Mouse (Mus musculus): ENCODE measurements around the gene Rpl31. TPM values are rescaled to one million over a fixed set of nuclear protein-coding genes. Genes with fewer than 3 reads are reported as not detected.
A peak's percentile ranks its signal among the peaks of the same experiment; 100 is the strongest.

The Rpl31 gene
- polyA plus RNA-seq, 1 experiment from 2014 or later = 452 TPM

DNA sequence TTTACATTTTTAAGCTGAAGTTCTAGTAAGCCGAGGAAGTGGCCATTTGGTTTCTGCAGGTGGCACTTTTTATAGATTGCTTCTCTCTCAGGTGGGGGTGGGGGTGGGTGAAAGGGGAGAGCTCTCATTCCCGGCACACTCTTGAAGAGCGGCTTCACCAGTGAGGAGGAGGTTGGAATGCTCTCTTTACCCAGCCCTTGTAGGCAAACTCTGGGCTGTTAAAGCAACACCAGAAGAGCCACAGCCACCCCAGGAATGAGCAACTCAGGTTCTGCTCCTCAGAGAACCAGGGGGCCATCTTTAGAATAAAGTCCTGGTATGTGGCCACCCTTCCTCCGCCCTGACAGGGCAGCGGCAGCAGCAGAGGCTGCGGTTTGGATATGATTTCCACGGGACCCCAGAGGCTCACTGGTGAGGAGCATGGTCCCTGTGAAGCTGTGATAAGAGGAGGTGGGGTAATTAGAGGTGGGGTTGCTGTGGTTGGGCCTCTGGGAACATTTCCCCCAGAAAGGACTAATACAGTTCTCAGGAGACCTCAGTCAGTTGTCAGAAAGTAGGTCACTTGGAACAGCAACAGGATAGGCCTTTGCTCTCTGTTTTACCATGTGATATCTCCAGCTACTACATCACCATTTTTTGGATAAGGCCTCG lies 25.7 kb downstream of the Rpl31 start:
- POLR2A ChIA-PET = interaction anchor here (1.0 kb wide), 1 partner anchor 17 kb away, joined by 3 read pairs; no protein-coding TSS in a partner anchor
- CTCF ChIA-PET = interaction anchor here (0.7 to 1.8 kb wide), 5 partner anchors 10 to 136 kb away, joined by 3 to 10 read pairs (median 3); no protein-coding TSS in a partner anchor
- in situ Hi-C loops (cut with MboI; ENCODE audit: low pct_unique_long_range_greater_than_20kb) = loop anchor here (5.0 to 25.0 kb wide), 2 partner anchors 124 to 269 kb away; partner anchors contain the start of gene Creg2
- DNase-seq (ENCODE audit: low read depth, low spot score) (no peak), ATAC-seq (no peak)
- no peak for TF ChIP-seq CTCF (IDR thresholded peaks at IDR 0.05)
- no peaks in the 10 kb centered on the region for H3K27me3 ChIP-seq

DNA sequence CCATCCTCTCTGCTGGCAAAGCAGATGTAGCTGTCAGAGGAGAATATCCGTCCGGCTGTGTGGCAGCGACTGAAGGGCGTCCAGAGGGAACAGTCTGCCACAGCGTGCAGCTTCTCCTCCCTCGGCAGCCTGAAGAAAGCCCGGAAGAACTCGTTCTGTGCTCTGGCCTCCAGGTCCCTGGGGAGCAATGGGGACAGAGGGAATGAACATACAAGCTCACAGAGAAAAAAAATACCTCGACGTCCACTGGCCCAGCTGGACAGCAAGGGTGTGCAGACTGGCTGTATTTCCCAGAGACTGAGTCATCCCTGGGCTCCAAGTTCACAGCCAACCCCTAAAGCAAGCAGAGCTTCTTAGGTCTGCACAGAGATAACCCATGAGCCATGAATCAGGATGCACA lies 26.5 kb downstream of the Rpl31 start:
- in situ Hi-C loops (cut with MboI; ENCODE audit: low pct_unique_long_range_greater_than_20kb) = loop anchor here (5.0 to 25.0 kb wide), 2 partner anchors 123 to 268 kb away; partner anchors contain the start of gene Creg2
- ATAC-seq = peak; percentile 28
- no peak for DNase-seq (ENCODE audit: low read depth, low spot score)
- CTCF ChIA-PET = interaction anchor here (0.9 to 1.3 kb wide), 2 partner anchors 25 to 133 kb away, joined by 3 read pairs; no protein-coding TSS in a partner anchor
- no peak for TF ChIP-seq CTCF (IDR thresholded peaks at IDR 0.05)
- POLR2A ChIA-PET = interaction anchor here (1.0 kb wide), 1 partner anchor 18 kb away, joined by 3 read pairs; no protein-coding TSS in a partner anchor
- H3K27me3 ChIP-seq = no peaks in the 10 kb centered on the region

DNA sequence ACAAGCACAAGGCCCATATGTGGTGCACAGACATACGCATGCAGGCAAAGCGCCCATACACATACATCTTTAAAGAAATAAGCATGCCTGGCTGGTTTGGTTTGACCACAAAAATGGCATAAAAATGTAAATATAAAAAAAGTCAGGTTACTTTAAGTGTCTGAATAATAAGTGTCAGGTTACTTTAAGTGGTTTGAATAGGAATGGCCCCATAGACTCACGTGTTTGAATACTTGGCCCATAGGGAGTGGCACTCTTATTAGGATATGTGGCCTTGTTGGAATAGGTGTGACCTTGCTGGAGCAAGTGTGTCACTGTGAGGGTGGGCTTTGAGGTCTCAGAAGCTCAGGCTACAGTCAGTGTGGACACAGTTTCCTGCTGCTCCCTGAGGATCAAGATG lies 27.0 kb downstream of the Rpl31 start:
- ATAC-seq = no peak
- POLR2A ChIA-PET = no interaction called here
- in situ Hi-C loops (cut with MboI; ENCODE audit: low pct_unique_long_range_greater_than_20kb) = loop anchor here (5.0 to 25.0 kb wide), 2 partner anchors 123 to 268 kb away; partner anchors contain the start of gene Creg2
- CTCF ChIA-PET = interaction anchor here (1.3 kb wide), 1 partner anchor 132 kb away, joined by 3 read pairs; no protein-coding TSS in a partner anchor
- no peak for DNase-seq (ENCODE audit: low read depth, low spot score)
- no peak for TF ChIP-seq CTCF (IDR thresholded peaks at IDR 0.05)
- H3K27me3 ChIP-seq = no peaks in the 10 kb centered on the region

DNA sequence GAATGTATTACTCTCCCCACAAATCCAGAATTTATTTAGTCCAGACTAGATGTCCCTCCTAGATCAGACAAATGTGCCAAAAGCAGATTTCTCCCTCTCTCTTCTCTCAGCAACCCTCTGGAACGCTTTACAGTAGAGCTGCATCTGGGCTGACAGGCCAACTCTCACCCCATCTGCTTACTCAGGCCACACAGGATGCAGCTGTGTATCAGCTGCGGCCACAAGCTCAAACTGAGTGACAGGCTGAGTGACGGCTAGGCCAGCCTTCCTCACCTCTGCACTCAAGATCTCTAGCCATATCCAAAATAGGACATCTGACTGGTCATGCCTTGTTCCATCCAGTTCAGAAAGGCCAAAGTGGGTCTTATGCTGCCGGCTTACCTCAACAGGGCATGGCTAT lies 28.7 kb downstream of the Rpl31 start:
- ChIA-PET CTCF (interaction anchor here (0.8 to 1.0 kb wide), 2 partner anchors 102 to 126 kb away, joined by 3 read pairs; no protein-coding TSS in a partner anchor), POLR2A (no interaction called here)
- DNase-seq (ENCODE audit: low read depth, low spot score) = no peak
- no peak for TF ChIP-seq CTCF (IDR thresholded peaks at IDR 0.05)
- no peaks in the 10 kb centered on the region for H3K27me3 ChIP-seq
- in situ Hi-C loops (cut with MboI; ENCODE audit: low pct_unique_long_range_greater_than_20kb) = loop anchor here (25.0 kb wide), 1 partner anchor 266 kb away; the partner anchor contains the start of gene Creg2
- no peak for ATAC-seq

DNA sequence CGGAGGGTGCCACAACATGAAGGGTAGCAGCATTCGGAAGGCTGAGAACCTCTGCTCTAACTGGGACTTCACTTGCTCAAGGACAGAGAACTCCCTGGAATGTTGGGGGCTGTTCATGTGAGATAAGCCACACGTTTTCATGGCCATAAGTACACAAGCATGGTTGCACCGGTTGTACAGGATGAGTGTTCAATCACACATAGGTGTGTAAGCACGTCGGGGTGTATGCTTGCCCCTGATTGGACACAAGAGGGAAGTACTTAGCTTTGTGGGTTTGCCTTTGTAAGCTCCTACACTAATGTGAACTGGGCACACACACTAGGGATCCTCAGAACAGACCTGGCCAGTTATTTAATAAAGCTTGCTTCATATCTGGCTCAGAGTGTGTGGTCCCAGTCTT lies 30.6 kb downstream of the Rpl31 start:
- DNase-seq (ENCODE audit: low read depth, low spot score) (no peak), ATAC-seq (no peak)
- POLR2A ChIA-PET = no interaction called here
- in situ Hi-C loops (cut with MboI; ENCODE audit: low pct_unique_long_range_greater_than_20kb) = loop anchor here (25.0 kb wide), 1 partner anchor 264 kb away; the partner anchor contains the start of gene Creg2
- CTCF ChIA-PET = no interaction called here
- H3K27me3 ChIP-seq = no peaks in the 10 kb centered on the region
- no peak for TF ChIP-seq CTCF (IDR thresholded peaks at IDR 0.05)

DNA sequence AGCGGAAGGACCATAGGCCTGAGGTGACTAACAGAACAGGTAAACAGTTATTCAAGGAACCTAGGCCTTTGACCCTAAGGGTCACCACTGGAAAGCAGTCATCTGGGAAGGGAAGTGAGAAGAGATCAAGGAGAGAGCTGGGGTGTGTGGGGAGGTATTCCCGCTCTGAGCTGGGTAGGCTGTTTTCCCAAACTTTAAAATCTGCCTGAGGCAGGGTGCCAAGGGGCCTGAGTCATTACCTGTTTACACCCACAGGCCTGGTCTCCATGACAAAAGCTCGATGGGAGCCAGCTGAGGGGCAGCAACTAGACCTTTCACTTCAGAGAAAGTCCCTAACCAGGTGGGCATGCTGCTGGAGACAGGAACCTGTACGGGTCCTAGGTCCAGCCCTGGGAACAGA lies 31.6 kb downstream of the Rpl31 start:
- ATAC-seq (peak; percentile 67), DNase-seq (ENCODE audit: low read depth, low spot score) (peak; percentile 46)
- in situ Hi-C loops (cut with MboI; ENCODE audit: low pct_unique_long_range_greater_than_20kb) = loop anchor here (25.0 kb wide), 1 partner anchor 263 kb away; the partner anchor contains the start of gene Creg2
- CTCF ChIA-PET = no interaction called here
- no peak for TF ChIP-seq CTCF (IDR thresholded peaks at IDR 0.05)
- H3K27me3 ChIP-seq = no peaks in the 10 kb centered on the region
- POLR2A ChIA-PET = no interaction called here

DNA sequence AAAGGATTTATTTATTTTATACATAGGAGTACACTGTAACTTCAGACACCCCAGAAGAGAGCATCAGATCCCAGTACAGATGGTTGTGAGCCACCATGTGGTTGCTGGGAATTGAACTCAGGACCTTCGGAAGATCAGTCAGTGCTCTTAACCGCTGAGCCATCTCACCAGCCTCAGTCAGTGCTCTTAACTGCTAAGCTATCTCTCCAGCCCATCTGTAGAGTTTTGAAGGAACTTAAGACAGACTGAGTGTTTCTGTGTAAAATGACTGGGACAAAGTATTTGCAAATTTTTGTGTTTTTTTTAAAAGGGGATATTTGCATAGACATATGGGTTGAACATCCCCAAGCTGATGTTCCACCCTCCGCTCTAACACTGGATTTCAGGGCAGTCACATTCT lies 32.5 kb downstream of the Rpl31 start:
- CTCF ChIA-PET = interaction anchor here (1.2 to 1.3 kb wide), 2 partner anchors 9 to 96 kb away, joined by 3 to 5 read pairs; no protein-coding TSS in a partner anchor
- TF ChIP-seq CTCF (IDR thresholded peaks at IDR 0.05) = no peak
- H3K27me3 ChIP-seq = no peaks in the 10 kb centered on the region
- no peak for ATAC-seq
- POLR2A ChIA-PET = interaction anchor here (0.6 kb wide), 1 partner anchor 214 kb away, joined by 4 read pairs; no protein-coding TSS in a partner anchor
- DNase-seq (ENCODE audit: low read depth, low spot score) = no peak
- in situ Hi-C loops (cut with MboI; ENCODE audit: low pct_unique_long_range_greater_than_20kb) = no loop called here

DNA sequence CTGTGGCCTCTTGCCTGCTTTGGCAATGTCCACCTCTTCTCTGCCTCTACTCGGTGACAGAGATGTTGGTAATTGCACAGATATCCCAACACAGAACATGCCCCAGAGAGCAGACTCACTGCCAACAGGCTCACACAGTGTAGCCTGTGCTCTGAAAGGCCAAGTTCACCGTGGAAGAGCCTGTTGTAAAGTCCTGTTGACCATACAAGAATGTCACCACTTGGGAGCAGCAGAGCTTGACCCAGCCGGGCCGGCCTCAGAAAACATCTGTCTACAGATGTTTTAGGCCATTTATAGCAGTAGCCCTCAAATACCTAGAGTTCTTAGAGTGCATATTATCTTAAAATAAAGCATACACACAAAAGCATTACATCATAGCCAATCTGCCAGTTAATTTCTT lies 39.5 kb downstream of the Rpl31 start:
- ATAC-seq (no peak), DNase-seq (ENCODE audit: low read depth, low spot score) (no peak)
- TF ChIP-seq CTCF (IDR thresholded peaks at IDR 0.05) = no peak
- POLR2A ChIA-PET = no interaction called here
- in situ Hi-C loops (cut with MboI; ENCODE audit: low pct_unique_long_range_greater_than_20kb) = no loop called here
- H3K27me3 ChIP-seq = no peaks in the 10 kb centered on the region
- CTCF ChIA-PET = no interaction called here

DNA sequence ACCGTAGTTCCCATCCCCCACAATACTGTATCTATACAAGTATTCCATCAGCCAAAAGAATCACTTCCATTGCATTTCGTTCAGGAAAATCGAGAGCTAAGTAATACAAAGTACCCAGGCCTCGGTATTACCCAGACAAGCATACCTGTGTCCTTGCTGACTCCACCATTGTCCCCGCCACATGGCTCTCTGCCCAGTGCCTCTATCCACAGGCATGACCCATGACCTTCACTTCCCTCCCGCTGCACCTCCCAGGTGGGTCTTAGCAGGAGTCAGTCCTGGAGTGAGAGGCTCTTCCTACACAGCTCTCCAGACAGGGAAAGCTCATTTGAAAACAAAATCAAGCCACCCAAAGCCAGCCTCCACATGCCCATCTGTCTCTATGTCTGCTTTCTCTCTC lies 40.5 kb downstream of the Rpl31 start:
- POLR2A ChIA-PET = no interaction called here
- CTCF ChIA-PET = no interaction called here
- H3K27me3 ChIP-seq = no peaks in the 10 kb centered on the region
- no peak for DNase-seq (ENCODE audit: low read depth, low spot score)
- in situ Hi-C loops (cut with MboI; ENCODE audit: low pct_unique_long_range_greater_than_20kb) = no loop called here
- no peak for TF ChIP-seq CTCF (IDR thresholded peaks at IDR 0.05)
- ATAC-seq = no peak

DNA sequence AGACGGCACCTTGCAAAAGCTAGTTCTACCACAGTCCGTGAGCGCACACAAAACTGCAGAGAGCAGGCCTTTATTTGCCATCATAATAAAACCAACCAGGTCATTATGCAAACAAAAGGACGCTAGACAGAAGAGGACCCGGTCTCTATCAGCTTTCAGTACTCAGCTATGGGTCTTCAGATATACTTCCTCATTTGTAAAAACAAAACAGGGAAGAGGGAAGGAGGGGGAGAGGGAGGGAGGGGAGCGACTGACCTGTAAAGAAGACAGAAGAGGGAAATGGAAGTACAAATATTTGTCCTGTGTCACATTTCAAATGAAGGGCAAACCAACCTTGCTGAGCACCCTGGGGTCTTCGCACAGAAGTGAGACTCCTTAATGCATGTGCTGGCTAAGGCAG lies 41.0 kb downstream of the Rpl31 start:
- ChIA-PET CTCF (no interaction called here), POLR2A (no interaction called here)
- ATAC-seq (no peak), DNase-seq (ENCODE audit: low read depth, low spot score) (no peak)
- in situ Hi-C loops (cut with MboI; ENCODE audit: low pct_unique_long_range_greater_than_20kb) = no loop called here
- no peak for TF ChIP-seq CTCF (IDR thresholded peaks at IDR 0.05)
- H3K27me3 ChIP-seq = no peaks in the 10 kb centered on the region

Data from Patski (cell line).